Mouse (Mus musculus): ENCODE measurements at regions not wholly inside any gene's neighbourhood (a gene's known extent, or its start where the extent isn't known, plus 50 kb on each side); places are given as distances from the start of the nearest gene placed in this dataset.
"Not testable (repeated sequence)": the region's sequence is repeated elsewhere in the genome, so short reads cannot be mapped to it uniquely, and the experiment has no call there.

DNA sequence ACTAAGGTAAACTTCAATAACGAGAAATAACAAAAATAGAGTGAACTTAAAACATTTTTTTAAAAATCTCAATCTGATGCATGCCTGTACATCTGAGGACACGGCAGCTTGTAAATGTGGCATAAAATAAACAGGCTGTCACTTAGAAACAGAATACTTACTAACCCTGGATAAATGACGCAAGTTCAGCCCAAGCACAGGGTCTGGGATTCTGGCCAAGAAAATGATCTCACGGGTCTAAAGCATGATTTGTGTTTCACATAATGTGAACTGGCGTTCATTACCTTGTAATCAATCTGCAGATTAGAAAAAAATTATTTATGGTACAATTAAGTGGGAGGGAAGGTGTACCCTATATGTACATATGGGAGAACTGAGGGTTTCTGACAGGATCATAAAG lies 512.1 kb upstream of the Vrk2 start:
- Histone ChIP-seq H3K4me3 (ENCODE audit: insufficient read depth, low read depth, low read length) (no peak overlapping the region), H3K36me3 (ENCODE audit: control insufficient read depth, insufficient read depth, low read length) (no peaks in the 10 kb centered on the region), H3K4me1 (ENCODE audit: control insufficient read depth, insufficient read depth, low read length) (no peaks in the 10 kb centered on the region), H3K27me3 (replicated peaks; ENCODE audit: control insufficient read depth, insufficient read depth, low read length) (no peaks in the 10 kb centered on the region), H3K27ac (ENCODE audit: insufficient read depth, low read depth, low read length) (no peak overlapping the region)
- DNase-seq, result no peak
- WGBS, result 25% methylated on average over 5 of the region's 5 CpGs
- no peak for TF ChIP-seq POLR2A (IDR thresholded peaks at IDR 0.05; ENCODE audit: low read depth, low read length)
- TF ChIP-seq CTCF (conservative IDR thresholded peaks at IDR 0.05; ENCODE audit: insufficient read depth, insufficient read length, low read depth, low read length), result no peak

DNA sequence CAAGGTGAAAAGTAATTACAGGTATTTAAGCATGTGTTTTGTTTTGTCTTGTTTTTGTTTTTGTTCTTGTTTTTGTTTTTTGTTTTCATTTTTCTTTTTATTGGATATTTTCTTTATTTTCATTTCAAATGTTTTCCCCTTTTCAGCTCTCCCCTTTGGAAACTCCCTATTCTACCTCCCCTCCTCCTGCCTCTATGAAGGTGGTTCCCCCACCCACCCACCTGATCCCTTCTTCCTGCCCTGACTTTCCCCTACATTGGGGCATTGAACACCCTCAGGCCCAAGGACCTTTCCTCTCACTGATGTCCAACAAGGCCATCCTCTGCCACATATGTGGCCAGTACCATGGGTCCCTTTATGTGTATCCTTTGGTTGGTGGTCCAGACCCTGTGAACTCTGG lies 509.1 kb upstream of the Vrk2 start:
- TF ChIP-seq POLR2A (IDR thresholded peaks at IDR 0.05; ENCODE audit: low read depth, low read length), result no peak
- no peak for TF ChIP-seq CTCF (conservative IDR thresholded peaks at IDR 0.05; ENCODE audit: insufficient read depth, insufficient read length, low read depth, low read length)
- no peak overlapping the region for H3K4me3 ChIP-seq (ENCODE audit: insufficient read depth, low read depth, low read length)
- no peak overlapping the region for H3K27ac ChIP-seq (ENCODE audit: insufficient read depth, low read depth, low read length)
- DNase-seq, result no peak
- H3K36me3 ChIP-seq (ENCODE audit: control insufficient read depth, insufficient read depth, low read length), result no peaks in the 10 kb centered on the region
- no peaks in the 10 kb centered on the region for H3K27me3 ChIP-seq (replicated peaks; ENCODE audit: control insufficient read depth, insufficient read depth, low read length)
- H3K4me1 ChIP-seq (ENCODE audit: control insufficient read depth, insufficient read depth, low read length), result no peaks in the 10 kb centered on the region

DNA sequence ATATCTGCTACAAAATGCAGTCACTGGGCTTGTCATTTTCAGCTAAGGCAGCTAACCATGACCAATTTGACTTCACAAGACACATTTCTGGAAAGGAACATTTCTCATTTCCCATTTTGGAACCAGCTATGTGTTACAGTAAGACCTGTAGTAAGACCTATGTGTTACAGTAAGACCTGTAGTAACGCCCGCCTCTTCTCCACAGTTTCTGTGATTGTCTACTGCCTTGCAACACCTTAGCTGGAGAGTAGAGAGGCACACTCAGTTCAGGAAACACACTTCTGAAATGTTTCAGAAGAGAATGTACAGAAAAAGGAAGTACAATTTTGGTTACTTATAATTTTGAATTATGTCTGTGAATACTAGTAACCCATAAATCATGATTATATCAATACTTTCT lies 508.2 kb upstream of the Vrk2 start:
- 98% methylated on average over 2 of the region's 2 CpGs for WGBS
- no peak overlapping the region for H3K27ac ChIP-seq (ENCODE audit: insufficient read depth, low read depth, low read length)

DNA sequence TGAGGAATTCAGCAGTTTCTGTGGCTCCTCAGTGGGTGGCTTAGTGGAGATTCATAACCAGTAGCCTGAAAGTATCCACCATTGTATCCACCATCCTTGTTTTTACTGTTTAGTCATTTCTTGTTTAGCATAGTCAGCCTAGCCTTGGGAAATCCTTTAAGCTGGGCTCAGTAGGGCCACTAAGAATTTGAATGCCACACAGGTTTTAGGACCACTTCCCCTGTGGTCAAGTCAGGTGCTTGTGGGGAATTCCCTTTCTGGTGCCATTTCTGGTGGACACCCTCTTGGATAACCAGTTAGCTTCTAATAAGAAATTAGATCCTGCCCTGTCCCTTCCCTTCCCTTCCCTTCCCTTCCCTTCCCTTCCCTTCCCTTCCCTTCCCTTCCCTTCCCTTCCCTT lies 502.8 kb upstream of the Vrk2 start:
- H3K4me3 ChIP-seq (ENCODE audit: insufficient read depth, low read depth, low read length), result no peak overlapping the region
- no peak overlapping the region for H3K27ac ChIP-seq (ENCODE audit: insufficient read depth, low read depth, low read length)
- H3K36me3 ChIP-seq (ENCODE audit: control insufficient read depth, insufficient read depth, low read length), result no peaks in the 10 kb centered on the region
- H3K4me1 ChIP-seq (ENCODE audit: control insufficient read depth, insufficient read depth, low read length), result no peaks in the 10 kb centered on the region
- no peak for TF ChIP-seq POLR2A (IDR thresholded peaks at IDR 0.05; ENCODE audit: low read depth, low read length)
- TF ChIP-seq CTCF (conservative IDR thresholded peaks at IDR 0.05; ENCODE audit: insufficient read depth, insufficient read length, low read depth, low read length), result no peak
- H3K27me3 ChIP-seq (replicated peaks; ENCODE audit: control insufficient read depth, insufficient read depth, low read length), result no peaks in the 10 kb centered on the region
- DNase-seq, result no peak

More for the DNA sequence above, 508.2 kb upstream of the Vrk2 start:
- TF ChIP-seq CTCF (conservative IDR thresholded peaks at IDR 0.05; ENCODE audit: insufficient read depth, insufficient read length, low read depth, low read length) (no peak), POLR2A (IDR thresholded peaks at IDR 0.05; ENCODE audit: low read depth, low read length) (no peak)
- Histone ChIP-seq H3K4me1 (ENCODE audit: control insufficient read depth, insufficient read depth, low read length) (no peaks in the 10 kb centered on the region), H3K4me3 (ENCODE audit: insufficient read depth, low read depth, low read length) (no peak overlapping the region), H3K36me3 (ENCODE audit: control insufficient read depth, insufficient read depth, low read length) (no peaks in the 10 kb centered on the region), H3K27me3 (replicated peaks; ENCODE audit: control insufficient read depth, insufficient read depth, low read length) (no peaks in the 10 kb centered on the region)
- DNase-seq, result no peak

DNA sequence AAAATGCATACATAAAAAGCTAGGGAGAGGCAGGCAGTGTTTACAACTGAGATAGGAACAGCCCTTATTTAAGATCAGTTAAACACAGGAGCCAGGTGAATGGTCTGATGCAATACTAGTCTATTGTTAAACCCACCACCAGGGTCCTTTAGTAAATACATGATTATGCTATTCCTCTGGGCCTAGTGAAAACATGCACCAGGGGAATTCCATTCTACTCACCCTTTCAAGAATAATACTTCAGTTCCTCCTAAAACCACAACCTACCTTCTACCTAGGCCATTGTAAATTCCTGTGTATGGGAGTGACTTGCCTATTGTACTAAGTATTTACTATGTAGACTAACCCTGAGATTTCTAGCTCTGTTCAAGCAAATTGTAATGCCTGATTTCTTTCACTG lies 501.7 kb upstream of the Vrk2 start:
- not testable (repeated sequence) for H3K4me1 ChIP-seq (ENCODE audit: control insufficient read depth, insufficient read depth, low read length); H3K27ac ChIP-seq (ENCODE audit: insufficient read depth, low read depth, low read length); H3K27me3 ChIP-seq (replicated peaks; ENCODE audit: control insufficient read depth, insufficient read depth, low read length); H3K4me3 ChIP-seq (ENCODE audit: insufficient read depth, low read depth, low read length); DNase-seq; H3K36me3 ChIP-seq (ENCODE audit: control insufficient read depth, insufficient read depth, low read length)

DNA sequence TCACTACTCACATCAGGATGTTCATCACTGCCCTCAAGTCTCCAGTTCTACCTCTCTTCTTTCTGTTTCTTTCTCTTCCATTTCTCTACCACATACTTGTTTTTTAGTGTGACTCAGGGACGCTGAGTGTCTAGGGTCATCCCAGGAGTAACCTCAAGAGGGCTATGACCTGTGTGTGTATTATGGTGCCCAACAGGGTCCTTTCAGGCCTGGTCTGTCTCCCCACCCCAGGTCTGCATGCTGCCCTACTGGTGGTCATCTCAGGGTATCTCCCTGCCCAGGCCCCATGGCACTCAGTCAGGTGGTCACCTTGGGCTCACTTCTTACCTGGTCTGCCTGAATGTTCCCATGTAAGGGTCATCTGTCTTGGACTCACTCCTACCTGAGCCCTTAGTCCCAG lies 492.7 kb upstream of the Vrk2 start:
- H3K27me3 ChIP-seq (replicated peaks; ENCODE audit: control insufficient read depth, insufficient read depth, low read length), result no peaks in the 10 kb centered on the region
- TF ChIP-seq CTCF (conservative IDR thresholded peaks at IDR 0.05; ENCODE audit: insufficient read depth, insufficient read length, low read depth, low read length) (no peak), POLR2A (IDR thresholded peaks at IDR 0.05; ENCODE audit: low read depth, low read length) (no peak)
- 81% methylated on average over 1 of the region's 1 CpGs for WGBS
- H3K36me3 ChIP-seq (ENCODE audit: control insufficient read depth, insufficient read depth, low read length), result no peaks in the 10 kb centered on the region
- no peak overlapping the region for H3K27ac ChIP-seq (ENCODE audit: insufficient read depth, low read depth, low read length)
- DNase-seq, result no peak
- no peaks in the 10 kb centered on the region for H3K4me1 ChIP-seq (ENCODE audit: control insufficient read depth, insufficient read depth, low read length)
- no peak overlapping the region for H3K4me3 ChIP-seq (ENCODE audit: insufficient read depth, low read depth, low read length)

DNA sequence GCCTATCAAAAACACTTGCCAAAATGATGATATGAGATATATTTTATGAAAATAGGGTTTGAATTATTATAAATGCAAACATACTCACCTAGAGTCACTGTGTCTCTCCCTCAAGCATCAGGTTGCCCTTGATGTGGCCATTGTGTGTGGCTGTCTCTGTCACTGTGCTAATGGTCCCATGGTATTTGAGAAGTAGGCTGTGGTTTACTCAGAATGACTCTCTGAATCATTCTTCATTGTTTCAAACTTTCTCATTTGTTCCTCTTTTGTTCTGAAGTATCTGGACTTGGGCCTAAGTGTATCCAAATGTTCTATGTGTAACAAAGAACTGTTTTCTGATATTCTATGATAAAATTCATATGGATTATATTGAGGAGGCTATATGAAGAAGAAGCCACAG lies 487.4 kb upstream of the Vrk2 start:
- TF ChIP-seq CTCF (conservative IDR thresholded peaks at IDR 0.05; ENCODE audit: insufficient read depth, insufficient read length, low read depth, low read length), result no peak
- Histone ChIP-seq H3K27ac (ENCODE audit: insufficient read depth, low read depth, low read length) (no peak overlapping the region), H3K27me3 (replicated peaks; ENCODE audit: control insufficient read depth, insufficient read depth, low read length) (no peaks in the 10 kb centered on the region), H3K36me3 (ENCODE audit: control insufficient read depth, insufficient read depth, low read length) (no peaks in the 10 kb centered on the region), H3K4me1 (ENCODE audit: control insufficient read depth, insufficient read depth, low read length) (no peaks in the 10 kb centered on the region), H3K4me3 (ENCODE audit: insufficient read depth, low read depth, low read length) (no peak overlapping the region)
- DNase-seq, result no peak

DNA sequence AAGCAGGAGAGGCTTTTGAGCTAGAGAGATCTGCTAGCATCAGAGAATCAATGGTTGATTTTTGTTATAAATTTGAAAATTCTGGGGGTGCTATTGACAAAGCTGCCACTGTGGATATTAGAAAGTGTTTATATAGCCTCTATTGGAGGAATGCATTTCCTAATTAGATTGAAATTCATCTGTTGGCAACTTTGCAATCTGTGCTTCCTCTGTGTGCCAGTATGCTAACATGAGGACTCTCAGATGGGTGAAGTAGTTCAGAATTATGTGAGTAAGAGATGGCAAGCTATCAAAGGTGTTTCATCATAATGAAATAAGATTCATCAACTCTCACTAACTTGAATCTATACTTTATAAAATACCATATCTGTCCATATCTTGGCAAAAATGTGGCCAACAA lies 476.6 kb upstream of the Vrk2 start:
- Histone ChIP-seq H3K4me1 (ENCODE audit: control insufficient read depth, insufficient read depth, low read length) (no peaks in the 10 kb centered on the region), H3K4me3 (ENCODE audit: insufficient read depth, low read depth, low read length) (no peak overlapping the region), H3K27me3 (replicated peaks; ENCODE audit: control insufficient read depth, insufficient read depth, low read length) (no peaks in the 10 kb centered on the region), H3K36me3 (ENCODE audit: control insufficient read depth, insufficient read depth, low read length) (no peaks in the 10 kb centered on the region), H3K27ac (ENCODE audit: insufficient read depth, low read depth, low read length) (no peak overlapping the region)
- TF ChIP-seq POLR2A (IDR thresholded peaks at IDR 0.05; ENCODE audit: low read depth, low read length), result no peak
- no peak for TF ChIP-seq CTCF (conservative IDR thresholded peaks at IDR 0.05; ENCODE audit: insufficient read depth, insufficient read length, low read depth, low read length)
- DNase-seq, result no peak

All from kidney, adult 2 months (tissue).